Mouse (Mus musculus) C2C12 (cell line): ENCODE data around the gene Ndufs7. TPM values are rescaled to one million over a fixed set of nuclear protein-coding genes. Genes with fewer than 3 reads are reported as not detected.
"Not testable (repeated sequence)": the region's sequence is repeated elsewhere in the genome, so short reads cannot be mapped to it uniquely, and the experiment has no call there.

Experiments
- H3K27me3 ChIP-seq: one replicate; pipeline ENCODE4 v1.6.1; 2011; ENCODE audit not compliant: control insufficient read depth, insufficient read depth, insufficient read length
- H3K36me3 ChIP-seq: one replicate; pipeline ENCODE4 v1.6.1; 2011; ENCODE audit not compliant: control insufficient read depth, insufficient read depth
- H3K4me3 ChIP-seq: one replicate; pipeline ENCODE4 v1.5.1; 2011; ENCODE audit warnings: mild to moderate bottlenecking, control low read depth; ENCODE audit not compliant: poor library complexity, insufficient read depth, severe bottlenecking
- H3K79me2 ChIP-seq: one replicate; pipeline ENCODE4 v1.6.1; 2011; ENCODE audit not compliant: control insufficient read depth, insufficient read depth
- H3K79me3 ChIP-seq: one replicate; pipeline ENCODE4 v1.6.1; 2011; ENCODE audit warnings: low read depth, control low read depth
- H3ac ChIP-seq: one replicate; pipeline ENCODE3; 2011; ENCODE audit warnings: low read depth; ENCODE audit not compliant: control insufficient read depth, insufficient read length
- CEBPB ChIP-seq: IDR thresholded peaks from one replicate; pipeline ENCODE4 v1.6.1; 2011; ENCODE audit warnings: low read depth, mild to moderate bottlenecking, control low read depth, moderate library complexity
- CTCF ChIP-seq: IDR thresholded peaks from one replicate; pipeline ENCODE4 v1.5.1; 2011; ENCODE audit not compliant: control insufficient read depth, insufficient read depth, insufficient read length
- FOSL1 ChIP-seq: IDR thresholded peaks from one replicate; pipeline ENCODE4 v1.8.0; 2011; ENCODE audit warnings: mild to moderate bottlenecking, low read length; ENCODE audit not compliant: poor library complexity, insufficient read depth, severe bottlenecking
- MAX ChIP-seq: IDR thresholded peaks from one replicate; pipeline ENCODE4 v1.6.1; 2011; ENCODE audit warnings: mild to moderate bottlenecking, control low read depth
- MYOD1 ChIP-seq: IDR thresholded peaks from one replicate; pipeline ENCODE4 v1.6.1; 2011; ENCODE audit warnings: low read depth; ENCODE audit not compliant: control insufficient read depth, insufficient read length
- MYOG ChIP-seq: IDR thresholded peaks from one replicate; pipeline ENCODE4 v1.6.1; 2011; ENCODE audit not compliant: control insufficient read depth, insufficient read length; ENCODE audit errors: extremely low read depth
- USF1 ChIP-seq: IDR thresholded peaks from one replicate; pipeline ENCODE4 v1.6.1; 2011; ENCODE audit warnings: low read depth, mild to moderate bottlenecking, control low read depth, moderate library complexity
- polyA plus RNA-seq: library from polyadenylated mRNA; unstranded; fragments of >200 nt; fragmentation: generic; extraction: Trizol; gene quantifications from one replicate; pipeline ENCODE4 v1.2.1, GENCODE M21; 2012; ENCODE audit warnings: missing spikeins

Gene Ndufs7
- polyA plus RNA-seq, 1 experiment = 288 TPM

DNA sequence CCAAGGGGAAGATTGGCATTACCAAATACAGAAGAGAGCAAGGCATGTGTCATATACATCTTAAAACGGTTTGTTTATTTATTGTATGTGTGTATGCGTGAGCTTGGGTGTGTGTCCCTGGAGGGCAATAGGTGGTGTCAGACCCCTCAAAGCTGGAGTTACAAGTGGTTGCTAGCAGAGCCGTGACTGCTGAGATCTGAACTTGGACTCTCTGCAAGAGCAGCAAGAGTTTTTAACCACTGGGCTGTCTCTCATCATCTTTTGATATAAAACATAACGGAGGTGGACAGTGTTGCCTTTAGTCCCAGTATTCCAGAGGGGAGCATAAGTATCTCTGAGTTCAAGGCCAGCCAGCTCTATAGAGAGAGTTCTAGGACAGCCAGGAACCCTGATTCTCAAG lies 40.7 kb upstream of the Ndufs7 start:
- Histone ChIP-seq H3K27me3 (peaks cover 8% of the 10 kb centered on the region), H3K79me3 (no peaks in the 10 kb centered on the region), H3ac (no peak overlapping the region), H3K36me3 (no peaks in the 10 kb centered on the region), H3K79me2 (no peaks in the 10 kb centered on the region), H3K4me3 (no peak overlapping the region)
- TF ChIP-seq MAX = no peak
- no peak for TF ChIP-seq CEBPB
- TF ChIP-seq FOSL1 = no peak
- no peak for TF ChIP-seq USF1

DNA sequence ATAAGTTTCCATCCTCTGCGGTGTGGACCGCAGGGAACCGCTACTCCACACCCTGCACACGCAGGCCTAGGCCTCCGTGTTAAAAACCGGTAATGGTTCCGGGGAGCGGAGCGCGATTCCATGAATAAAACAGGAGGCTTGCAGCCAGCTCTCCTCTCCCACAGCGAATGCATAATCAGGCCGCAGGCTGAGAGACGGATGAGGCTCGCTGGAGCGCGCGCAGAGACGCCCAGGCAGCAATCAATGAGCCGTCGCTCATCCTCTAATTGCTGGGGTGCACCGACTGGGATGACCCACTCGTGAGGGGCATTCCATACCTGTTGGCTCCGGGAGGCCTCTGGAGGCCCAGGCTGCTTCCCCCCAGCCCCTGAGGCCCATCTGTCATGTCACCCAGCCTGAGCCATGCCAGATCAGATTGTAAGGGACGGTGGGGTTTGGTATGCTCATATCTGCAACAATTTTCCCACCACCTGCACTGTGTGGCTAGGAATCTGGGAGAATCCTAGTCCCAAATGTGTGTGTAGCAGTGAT lies 40.0 kb upstream of the Ndufs7 start:
- no peaks in the 10 kb centered on the region for H3K79me2 ChIP-seq
- H3ac ChIP-seq = no peak overlapping the region
- H3K27me3 ChIP-seq = peaks cover 8% of the 10 kb centered on the region
- H3K79me3 ChIP-seq = no peaks in the 10 kb centered on the region
- no peaks in the 10 kb centered on the region for H3K36me3 ChIP-seq
- TF ChIP-seq FOSL1 = no peak
- no peak overlapping the region for H3K4me3 ChIP-seq

DNA sequence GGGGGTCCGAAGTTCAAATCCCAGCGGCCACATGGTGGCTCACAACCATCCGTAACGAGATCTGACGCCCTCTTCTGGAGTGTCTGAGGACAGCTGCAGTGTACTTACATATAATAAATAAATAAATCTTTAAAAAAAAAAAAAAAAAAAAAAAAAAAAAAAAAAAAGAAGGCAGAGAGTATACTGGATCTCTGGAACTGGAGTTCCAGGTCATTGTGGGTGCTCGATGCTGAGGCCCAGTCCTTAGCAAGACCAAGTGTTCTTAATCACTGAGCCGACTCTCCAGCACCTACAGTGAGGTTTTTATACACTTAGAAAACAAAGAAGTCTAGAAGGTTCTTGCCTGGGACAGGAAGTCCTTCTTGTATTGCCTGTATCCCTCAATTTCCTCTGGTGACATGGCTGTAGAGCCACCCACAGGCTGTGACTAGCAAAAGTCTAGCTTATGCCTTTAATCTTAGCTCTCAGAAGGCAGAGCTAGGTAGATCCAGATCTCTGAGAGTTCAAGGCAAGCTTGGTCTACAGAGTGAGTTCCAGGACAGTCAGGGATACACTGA lies 37.3 kb upstream of the Ndufs7 start:
- not testable (repeated sequence) for H3K79me3 ChIP-seq, H3K36me3 ChIP-seq, H3K79me2 ChIP-seq, H3ac ChIP-seq, H3K27me3 ChIP-seq, H3K4me3 ChIP-seq

DNA sequence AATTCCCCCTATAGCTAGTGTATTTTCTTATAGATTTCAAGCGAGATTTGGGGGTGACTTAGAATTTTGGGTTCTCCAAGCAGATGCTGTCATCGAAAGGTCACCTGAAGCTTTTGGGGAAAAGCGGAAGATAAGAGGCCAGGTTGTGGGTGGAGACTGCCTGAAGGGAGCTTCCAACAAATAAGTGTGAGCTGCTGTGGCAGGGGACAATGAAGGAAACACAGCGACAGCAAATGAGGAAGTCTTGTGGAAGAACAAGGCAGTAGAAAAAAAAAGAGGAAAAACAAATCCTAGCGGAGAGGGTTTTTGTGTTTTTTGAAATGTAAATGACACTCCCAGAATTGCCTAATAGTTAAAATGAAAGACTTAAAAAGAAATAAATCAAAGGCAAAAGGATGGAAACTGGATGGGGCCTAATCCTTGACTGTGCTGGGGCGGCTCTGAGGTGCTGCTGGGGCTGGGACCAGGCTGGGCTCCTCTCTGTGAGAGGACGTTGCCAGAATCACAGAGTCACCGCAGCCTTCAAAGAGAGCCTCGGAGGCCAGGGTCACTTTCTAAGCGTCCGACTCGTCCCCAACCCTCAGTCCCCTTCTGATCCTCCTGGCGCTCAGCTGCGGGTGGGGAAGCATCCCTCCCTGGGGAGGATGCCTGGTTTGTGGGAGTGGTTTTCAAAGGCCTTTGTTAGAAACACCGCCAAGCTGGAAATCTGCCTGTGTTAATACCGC lies 33.7 kb upstream of the Ndufs7 start:
- H3K79me2 ChIP-seq = no peaks in the 10 kb centered on the region
- no peak overlapping the region for H3K4me3 ChIP-seq
- H3K36me3 ChIP-seq = no peaks in the 10 kb centered on the region
- no peak overlapping the region for H3ac ChIP-seq
- H3K79me3 ChIP-seq = no peaks in the 10 kb centered on the region
- TF ChIP-seq MYOD1 (no peak), CTCF (no peak), MYOG (no peak), USF1 (no peak), CEBPB (no peak), MAX (no peak), FOSL1 (no peak)
- peaks cover 3% of the 10 kb centered on the region for H3K27me3 ChIP-seq

DNA sequence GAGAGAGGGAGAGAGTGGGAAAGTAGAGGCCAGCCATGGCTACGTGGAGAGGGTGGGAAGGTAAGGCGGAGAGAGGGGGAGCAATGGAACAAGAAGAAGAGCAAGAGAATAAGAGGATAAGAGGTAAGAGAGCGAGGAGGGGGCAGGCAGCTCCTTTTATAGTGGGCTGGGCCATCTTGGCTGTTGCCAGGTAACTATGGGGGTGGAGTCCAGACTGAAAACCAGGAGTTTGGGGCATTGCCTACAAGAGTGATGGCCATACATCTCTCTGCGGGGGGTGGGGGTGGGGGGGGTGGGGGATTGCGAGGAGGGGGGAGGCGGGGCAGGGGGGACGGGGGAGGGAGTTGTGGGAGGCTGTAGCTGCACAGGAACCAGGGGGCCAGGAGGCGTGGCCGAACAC lies 28.2 kb upstream of the Ndufs7 start:
- TF ChIP-seq CTCF (no peak), MYOG (no peak), USF1 (no peak), MAX (no peak), CEBPB (no peak), MYOD1 (no peak), FOSL1 (no peak)
- Histone ChIP-seq H3K36me3 (no peaks in the 10 kb centered on the region), H3K79me3 (no peaks in the 10 kb centered on the region), H3K79me2 (no peaks in the 10 kb centered on the region), H3ac (no peak overlapping the region), H3K4me3 (no peak overlapping the region), H3K27me3 (peaks cover 3% of the 10 kb centered on the region)

DNA sequence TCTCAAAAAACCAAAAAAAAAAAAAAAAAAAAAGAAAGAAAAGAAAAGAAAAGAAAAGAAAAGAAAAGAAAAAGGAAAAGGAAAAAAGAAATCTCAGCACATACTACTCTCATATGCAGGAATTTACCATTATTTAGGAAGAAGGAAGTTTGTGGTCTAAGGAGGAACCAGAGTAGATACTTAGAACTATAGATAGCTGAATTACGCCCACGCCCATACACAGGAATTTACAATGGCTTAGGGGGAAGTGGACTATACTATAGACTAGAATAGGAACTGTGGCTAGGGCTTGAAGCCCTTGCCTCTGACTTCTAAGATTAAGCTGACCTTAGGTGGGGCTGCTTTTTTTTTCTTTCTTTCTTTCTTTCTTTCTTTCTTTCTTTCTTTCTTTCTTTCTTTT lies 25.8 kb upstream of the Ndufs7 start:
- not testable (repeated sequence) for H3K36me3 ChIP-seq, H3K4me3 ChIP-seq, H3ac ChIP-seq, H3K27me3 ChIP-seq
- Histone ChIP-seq H3K79me3 (peaks cover 13% of the 10 kb centered on the region), H3K79me2 (peaks cover 16% of the 10 kb centered on the region)

DNA sequence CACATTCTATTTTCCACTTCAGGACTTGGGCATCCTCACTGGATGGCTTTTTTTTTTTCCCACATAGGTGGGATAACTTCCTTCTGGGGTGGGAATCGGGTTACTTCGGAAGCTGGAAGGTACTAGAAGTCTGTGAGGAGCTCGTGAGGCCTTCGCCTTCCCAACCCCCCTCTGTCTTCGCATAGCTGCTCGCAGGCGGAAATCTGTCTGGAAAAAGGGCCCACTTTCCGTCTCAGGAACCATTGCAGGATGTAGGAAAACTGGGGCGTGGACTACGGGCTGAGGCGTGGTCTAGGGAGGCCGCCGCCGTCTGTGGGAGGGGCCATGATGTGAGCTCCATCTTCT lies 22.9 kb upstream of the Ndufs7 start:
- no peaks in the 10 kb centered on the region for H3K27me3 ChIP-seq
- H3K36me3 ChIP-seq = peaks cover 27% of the 10 kb centered on the region
- H3K79me3 ChIP-seq = peaks cover 21% of the 10 kb centered on the region
- no peak overlapping the region for H3K4me3 ChIP-seq
- H3ac ChIP-seq = peak overlapping the region; percentile 31
- no peak for TF ChIP-seq MYOG
- TF ChIP-seq MYOD1 = no peak
- peak; percentile 22 for TF ChIP-seq MAX
- no peak for TF ChIP-seq CEBPB
- no peak for TF ChIP-seq USF1
- no peak for TF ChIP-seq CTCF
- H3K79me2 ChIP-seq = peaks cover 44% of the 10 kb centered on the region
